Mouse (Mus musculus) NIH3T3 (cell line): ENCODE data around the gene Rims3.

Experiments used
- DNase-seq: peaks from one replicate; pipeline ENCODE4 v3.0.0-alpha.2; 2012; ENCODE audit warnings: low read depth

Gene Rims3

DNA sequence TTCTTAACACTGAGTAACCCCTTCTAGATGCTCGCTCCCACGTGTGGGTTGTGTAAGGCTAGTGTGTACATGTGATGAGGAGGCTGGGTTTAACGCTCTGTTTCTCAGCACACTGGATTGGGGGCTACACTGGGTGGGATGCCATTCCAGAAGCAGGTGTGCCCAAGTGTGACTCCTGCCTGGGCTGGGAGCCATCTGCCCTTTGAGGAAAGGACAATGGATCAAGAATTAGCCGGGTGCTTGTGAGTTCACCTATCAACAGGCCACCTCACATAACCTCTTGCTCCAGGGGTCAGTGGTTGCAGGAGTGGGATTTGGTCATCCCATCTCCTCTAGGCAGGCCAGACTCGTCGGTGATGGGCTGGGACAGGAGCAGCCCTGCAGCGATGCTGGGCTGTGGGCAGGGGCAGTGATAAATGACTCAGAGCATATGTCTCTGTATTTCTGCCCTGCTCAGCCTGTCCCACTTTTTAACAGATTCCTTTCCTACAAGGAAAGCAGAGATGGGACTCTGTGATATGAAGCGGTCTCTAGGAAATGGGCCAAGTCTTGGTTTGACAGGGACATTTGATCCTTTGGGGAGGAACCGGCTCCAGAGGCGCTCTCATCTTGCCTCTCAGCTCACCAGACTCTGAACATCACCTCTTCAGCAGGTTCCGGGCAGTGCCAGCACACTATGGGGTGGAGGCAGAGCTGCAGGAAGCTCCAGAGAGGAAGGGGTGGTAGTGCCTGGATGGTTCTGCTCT is 39.2 kb downstream of the Rims3 start:
- peak; percentile 21 for DNase-seq

DNA sequence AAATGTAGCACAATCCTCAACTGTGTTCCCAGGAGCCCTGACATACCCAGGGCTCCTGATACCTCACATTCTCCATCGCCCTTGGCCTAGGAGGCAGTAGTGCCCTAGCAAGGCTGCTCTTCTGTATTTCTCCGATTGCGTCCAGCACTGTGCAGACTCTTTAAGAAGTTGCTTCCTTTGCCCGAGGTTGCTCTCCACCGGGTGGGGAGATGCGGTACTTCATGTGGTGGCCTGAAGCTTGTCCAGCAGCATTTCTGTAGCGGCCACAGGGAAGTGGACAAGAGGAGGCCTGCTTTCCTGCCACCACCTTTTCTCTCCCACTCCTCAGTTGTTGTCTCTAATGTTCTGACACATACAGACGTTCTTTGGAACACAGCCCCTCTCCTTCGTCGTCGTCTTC is 40.0 kb downstream of the Rims3 start:
- peak; percentile 29 for DNase-seq

DNA sequence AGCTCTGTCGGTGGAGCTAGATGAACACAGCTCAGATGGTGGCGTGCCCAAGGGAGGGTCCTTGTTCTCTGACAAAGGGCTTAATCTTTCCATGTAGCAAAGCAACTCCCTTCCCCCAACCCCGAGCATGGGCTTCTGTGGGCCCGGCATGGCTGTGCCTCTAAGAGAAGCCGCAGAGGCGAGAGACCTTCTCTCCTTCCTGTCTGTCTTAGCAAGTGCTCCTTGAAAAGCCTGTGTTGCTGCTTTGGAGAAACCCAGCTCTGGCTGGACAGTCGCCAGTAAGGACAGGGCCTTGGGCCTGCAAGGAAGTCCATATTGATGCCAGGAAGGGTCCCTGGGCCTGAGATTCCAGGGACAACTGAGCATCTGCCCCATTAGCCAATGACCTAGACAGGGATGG is 40.6 kb downstream of the Rims3 start:
- DNase-seq = no peak

DNA sequence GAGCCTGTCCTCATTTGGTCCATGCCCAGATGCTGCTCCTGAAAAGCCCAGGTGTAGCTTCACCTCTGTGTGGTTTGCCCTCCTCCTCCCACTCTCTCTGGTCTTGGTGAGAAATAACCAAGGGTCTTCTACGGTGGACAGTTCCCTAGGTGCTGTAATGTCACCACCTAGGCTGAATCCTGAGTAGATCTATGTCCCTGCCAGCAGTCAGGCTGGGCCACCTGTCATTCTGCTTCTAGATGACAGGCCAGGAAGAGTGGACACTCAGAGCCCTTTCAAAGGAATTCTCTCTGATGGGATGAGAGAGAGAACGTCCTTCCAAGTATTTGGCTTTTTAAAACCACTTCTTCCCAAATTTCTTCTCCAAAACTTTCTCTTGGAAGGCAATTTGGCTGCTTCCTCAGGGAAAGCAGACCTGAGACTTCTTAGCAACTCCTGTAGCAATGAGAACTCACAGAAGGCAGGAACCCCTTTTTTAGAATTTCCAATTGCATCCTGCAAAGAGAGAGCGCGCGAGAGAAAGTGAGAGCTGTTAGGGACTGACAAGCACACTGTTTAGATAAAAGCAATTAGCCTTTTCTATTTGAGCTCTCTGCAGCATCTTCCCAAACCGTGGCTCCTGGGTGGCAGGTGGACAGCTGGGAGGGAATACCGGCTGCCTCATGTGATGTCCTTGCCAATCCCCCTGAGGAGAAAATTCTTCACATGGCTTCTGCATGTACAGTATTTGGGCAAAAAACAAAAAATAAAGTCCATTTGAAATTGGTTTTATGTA is 41.4 kb downstream of the Rims3 start:
- DNase-seq = no peak

DNA sequence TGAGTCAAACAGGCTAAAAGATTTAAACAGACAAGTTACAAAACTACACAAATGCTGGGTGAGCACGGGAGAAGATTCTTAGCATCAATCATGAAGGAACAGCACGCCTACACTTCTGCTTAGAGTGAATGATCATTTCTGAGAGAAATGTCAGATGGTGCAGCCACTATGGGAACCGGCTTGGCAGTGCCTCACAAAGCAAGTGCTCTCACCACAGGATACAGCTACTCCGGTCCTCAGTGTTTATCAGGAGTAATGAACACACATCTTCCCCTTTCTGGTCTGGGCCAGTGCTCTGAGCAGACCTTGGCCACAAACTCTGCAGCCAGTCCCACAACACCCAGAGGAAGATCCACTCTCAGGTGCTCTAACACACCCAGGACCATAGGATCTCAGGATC is 49.9 kb downstream of the Rims3 start:
- DNase-seq = no peak

DNA sequence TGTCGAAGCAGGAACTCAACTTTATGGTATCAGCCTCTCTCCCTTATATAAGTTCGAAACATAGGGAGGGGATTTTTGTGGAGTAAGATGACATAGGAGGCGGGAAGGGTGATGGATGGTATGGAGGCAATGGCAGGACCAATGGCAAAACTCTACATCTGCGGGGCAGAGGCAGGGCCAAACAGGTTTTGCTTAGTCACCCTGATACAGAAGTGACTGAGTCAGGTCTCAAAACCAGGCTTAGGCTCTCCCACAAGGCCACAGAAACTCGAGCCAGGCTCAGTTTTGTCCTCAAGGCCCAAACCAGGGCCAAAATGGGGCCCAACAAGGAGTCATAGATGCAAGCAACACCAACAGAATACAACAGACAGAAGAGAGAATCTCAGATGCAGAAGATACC is 51.0 kb downstream of the Rims3 start:
- peak; percentile 39 for DNase-seq

DNA sequence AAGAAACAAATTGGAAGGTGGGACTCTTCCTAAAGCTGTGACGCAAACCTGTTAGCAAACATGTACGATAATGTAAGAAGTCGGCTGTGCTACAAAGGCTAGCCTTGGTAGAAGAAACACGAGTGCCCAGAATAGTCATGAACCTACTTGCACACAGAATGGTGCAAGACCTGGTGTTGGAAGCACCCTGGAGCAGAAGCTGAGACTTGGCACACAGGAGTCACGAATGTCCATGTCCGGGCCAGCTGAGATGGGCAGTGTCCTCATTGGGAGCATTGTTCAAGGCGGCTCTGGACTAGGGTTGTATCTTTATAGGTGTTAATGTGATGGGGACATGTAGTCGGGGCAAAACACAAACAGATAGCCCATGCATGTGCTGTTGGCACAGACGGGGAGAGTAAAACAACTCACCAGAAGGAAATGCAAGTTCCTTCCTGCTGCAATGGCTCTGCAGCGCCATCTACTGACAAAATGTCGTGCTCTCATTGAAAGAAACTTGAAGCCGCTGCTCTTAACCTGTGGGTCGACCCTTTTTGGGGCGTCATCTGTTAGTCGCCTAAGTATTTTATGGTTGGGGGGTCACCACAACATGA is 55.0 kb downstream of the Rims3 start:
- peak; percentile 93 for DNase-seq

DNA sequence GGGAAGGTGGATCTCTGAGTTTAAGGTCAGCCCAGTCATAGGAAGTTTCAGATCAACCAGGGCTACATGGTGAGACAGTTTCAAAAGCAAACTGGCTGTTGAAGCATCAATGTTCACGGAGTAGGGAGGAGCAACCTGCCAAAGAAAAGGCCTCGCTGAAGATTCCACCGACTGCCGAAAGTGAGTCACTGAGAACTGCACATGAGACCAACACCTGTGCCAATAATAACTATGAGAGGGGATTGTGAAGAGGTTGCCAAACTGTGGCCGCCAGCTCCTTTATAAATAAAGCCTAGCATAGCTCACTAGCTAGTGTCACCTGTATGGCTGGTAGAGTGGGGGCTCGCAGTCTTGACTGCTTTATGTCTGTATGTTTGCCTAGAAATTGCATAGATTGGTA is 56.5 kb downstream of the Rims3 start:
- no peak for DNase-seq

DNA sequence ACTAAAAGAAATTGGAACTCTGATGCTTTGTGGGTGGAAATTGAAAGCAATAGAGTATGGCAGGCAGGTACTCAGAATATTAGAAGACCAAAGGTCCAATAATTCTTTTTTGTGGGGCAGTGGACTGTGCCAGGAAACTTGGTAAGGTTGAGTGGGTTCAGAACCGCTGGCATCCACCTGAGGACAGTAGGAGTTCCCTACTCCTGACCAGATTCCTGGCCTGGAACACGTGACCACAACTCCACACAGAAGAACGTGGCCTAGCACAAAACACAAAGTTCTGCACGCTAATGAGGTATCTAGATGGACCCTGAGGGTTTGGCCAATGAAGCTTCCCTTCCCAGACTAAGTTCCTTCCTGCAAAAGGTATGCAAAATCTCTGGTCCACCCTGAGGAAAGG is 58.2 kb downstream of the Rims3 start:
- DNase-seq = no peak

DNA sequence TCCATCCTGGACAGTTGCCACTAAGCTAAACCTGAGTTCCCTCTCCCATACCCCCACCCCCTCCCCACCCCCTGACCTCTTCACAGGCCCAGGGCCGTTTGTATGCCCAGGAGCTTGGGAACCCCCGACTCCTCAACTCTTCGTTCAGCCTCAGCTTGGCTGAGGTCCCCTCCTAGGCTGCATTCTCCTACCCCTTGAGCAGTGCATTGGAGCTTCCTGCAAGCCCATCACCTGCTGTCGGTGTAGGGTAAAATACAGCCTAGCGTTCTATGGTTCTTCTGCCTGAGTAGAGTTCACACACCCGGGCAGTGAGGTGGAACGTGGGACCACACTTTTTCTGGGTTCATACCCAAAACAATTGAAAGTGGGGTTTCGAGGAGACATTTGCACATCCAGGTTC is 58.8 kb downstream of the Rims3 start:
- no peak for DNase-seq

DNA sequence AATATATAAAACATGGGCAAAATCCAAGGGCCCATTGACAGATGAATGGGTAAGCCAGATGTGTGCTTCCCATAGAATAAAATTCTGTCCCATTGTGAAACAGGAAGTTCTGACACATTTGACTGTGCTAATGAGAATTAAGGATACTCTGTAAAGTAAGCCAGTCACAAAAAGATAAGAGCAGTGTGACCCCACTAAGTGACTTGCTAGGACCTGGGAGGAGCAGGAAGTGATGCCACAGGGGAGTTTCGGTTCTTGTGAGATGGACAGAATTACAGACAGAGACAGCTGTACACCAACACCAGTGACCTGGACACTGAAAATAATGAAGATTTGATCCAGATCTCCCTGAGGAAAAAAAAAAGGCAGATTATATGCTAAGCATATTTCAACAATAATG is 59.2 kb downstream of the Rims3 start:
- no peak for DNase-seq

DNA sequence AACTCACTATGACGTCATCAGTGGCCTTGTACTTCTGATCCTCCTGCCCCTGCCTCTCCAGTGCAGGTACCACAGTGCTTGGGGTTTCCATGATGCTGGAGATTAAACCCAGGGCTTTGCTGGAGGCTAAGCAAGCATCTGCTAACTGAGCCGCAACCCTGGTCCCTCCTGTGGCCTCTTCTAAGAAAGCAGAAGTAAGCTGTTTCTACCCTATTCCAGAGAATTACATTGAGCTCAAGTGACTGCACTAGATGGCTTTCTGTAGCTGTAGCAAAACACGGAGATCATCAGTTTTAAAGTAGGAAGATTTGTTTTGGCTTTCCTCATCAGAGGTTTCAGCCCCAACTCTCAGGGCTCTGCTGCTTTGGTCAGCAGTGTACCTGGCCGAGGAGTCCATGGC is 59.9 kb downstream of the Rims3 start:
- DNase-seq = no peak

DNA sequence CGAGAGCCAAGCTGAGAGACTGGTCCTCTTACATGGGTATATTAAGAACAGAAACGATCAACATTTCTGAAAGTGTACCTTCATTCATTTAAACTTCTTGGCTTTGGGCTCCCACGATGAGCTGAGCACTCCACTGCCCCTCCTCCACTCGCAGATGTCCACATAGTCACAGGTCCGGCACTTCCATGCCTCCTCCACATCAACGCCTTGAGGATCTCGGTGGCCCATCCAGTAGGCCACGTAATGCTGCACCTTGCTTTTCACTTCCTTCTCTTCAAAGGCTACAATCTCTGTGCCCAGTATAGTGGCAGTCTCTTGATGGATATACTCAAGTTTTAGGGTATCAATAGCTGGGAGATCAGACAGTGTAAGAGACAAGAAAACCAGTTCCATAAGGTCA is 66.8 kb downstream of the Rims3 start:
- no peak for DNase-seq

DNA sequence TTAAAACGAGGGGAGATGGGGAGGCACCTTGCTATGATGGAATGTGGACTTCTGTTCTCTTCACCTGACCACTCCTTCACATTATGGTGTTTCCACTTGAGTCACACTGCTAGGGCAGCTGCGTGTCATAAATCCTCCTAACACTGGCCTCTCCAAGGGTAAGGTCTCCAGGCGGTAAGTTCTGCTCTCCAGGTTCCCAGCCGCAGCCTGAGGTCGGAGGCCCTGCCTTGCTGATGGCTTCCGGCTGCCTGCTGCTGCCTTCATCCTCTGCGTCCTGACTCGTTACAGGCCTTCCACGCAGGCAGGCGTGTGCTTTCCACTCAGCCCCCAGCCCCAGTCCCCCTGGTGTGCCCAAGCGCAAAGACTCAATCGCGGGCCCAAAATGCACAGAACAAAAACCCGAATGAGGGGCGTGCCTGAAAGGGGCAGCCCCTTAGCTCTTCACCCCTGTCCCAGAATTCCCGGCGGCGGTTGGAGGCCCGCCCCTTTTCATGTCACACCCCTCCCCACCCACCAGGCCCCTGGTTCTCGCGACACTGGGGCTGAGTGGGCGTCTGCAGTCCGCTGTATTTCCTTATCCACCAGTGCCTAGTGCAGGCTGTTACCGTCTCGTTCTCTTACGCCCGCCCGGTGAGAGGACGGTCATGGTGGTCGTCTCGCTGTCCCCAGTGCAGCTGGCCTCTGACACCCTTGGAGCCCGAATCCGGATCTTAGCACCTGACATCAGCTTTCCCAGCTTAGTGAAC is 70.1 kb downstream of the Rims3 start, which contains the start of gene Exo5:
Gene Exo5, minus strand, starts transcription at position 464 of the 746 bp plus-strand sequence.
- peak; percentile 98 for DNase-seq

DNA sequence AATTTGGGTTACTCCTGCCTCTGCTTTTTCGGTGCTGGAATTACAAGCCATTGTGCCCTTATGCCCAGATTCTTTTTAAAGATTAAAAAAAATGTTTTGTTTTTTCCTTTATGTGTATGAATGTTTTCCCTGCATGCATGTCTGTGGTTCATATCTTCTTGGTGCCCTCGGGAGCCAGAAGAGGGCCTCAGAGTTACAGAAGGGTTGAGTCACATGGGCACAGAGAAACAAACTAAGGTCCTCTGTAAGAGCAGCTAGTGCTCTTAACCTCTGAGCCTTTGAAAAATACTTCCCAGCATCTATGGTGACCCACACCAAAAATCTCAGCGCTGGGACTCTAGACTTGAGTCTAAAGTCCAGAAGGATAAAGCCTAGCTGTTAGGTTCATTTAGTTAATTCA is 70.8 kb downstream of the Rims3 start:
- DNase-seq = peak; percentile 75

DNA sequence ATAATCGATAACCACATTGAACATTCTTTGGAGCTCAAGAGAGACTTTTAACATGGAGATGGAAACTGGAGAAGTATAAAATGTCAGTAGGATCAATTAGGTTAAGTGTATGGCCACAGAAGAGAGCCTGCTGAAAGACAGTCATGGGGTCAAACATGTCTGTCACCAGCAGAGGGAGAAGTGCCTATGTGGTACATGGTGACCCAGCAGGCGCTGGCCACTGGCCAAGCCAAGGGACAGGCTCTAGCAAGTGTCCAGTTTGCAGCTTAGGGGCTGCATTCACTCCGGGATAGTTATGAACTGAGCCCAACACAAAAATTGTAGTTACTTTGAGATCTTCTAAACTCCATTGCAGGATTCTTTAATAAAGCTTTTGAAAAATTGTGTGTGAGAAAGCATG is 74.1 kb downstream of the Rims3 start:
- DNase-seq = peak; percentile 24

DNA sequence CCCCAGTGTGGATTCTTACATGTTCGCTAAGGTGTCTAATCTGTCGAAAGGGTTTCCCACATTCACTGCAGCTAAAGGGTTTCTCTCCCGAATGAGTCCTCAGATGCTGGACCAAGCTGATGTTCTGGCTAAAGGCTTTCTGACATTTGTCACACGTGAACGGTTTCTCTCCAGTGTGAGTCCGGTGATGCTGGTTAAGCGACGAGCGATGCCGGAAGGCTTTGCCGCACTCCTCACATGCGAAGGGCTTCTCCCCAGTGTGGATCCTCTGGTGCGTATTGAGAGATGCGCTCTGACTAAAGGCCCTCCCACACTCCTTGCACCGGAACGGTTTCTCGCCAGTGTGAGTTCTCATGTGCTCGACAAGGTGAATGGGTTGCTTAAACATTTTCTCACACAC is 76.1 kb downstream of the Rims3 start:
- no peak for DNase-seq

DNA sequence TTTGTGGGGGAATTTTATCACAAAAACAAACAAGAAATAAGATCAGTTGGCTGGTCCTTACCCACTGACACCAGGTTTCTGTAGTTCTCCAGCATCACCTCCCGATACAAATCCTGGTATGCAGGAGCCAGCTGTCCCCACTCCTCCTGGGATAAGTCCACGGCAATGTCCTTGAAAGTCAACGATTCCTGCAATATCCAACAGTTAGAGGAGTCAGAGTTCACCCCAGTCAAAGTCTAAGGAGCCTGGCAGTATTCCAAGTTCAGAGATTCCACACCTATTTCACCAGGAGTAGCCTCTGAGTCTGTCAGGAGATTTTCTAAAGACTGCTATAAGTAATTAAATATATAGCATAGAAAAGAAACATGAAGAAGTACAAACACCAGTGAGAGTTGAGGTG is 80.4 kb downstream of the Rims3 start:
- no peak for DNase-seq
